Mouse (Mus musculus) kidney, embryonic 15.5 days (tissue): ENCODE measurements around the gene Mal. TPM values are rescaled to one million over a fixed set of nuclear protein-coding genes. Genes with fewer than 3 reads are reported as not detected.
"Not testable (repeated sequence)": the region's sequence is repeated elsewhere in the genome, so short reads cannot be mapped to it uniquely, and the experiment has no call there.

ENCODE experiments used
- ATAC-seq: fragments of 200-750 bp; cut with Nextera tagmentation; replicated peaks from 2 replicates; pipeline ENCODE4 v1.8.0; 2017; ENCODE audit warnings: moderate TSS enrichment; ENCODE audit not compliant: low FRiP score
- H3K27ac ChIP-seq: fragments of 300-500 bp; sonication (generic); 2 replicates; pipeline ENCODE4 v1.5.1; 2015; ENCODE audit warnings: mild to moderate bottlenecking, inconsistent platforms
- H3K27me3 ChIP-seq: fragments of 300-500 bp; sonication (generic); 2 replicates; pipeline ENCODE4 v1.6.1; 2015; ENCODE audit warnings: inconsistent platforms
- H3K36me3 ChIP-seq: fragments of 300-500 bp; sonication (generic); 2 replicates; pipeline ENCODE4 v1.6.1; 2015; ENCODE audit warnings: inconsistent platforms
- H3K4me1 ChIP-seq: fragments of 300-500 bp; sonication (generic); 2 replicates; pipeline ENCODE4 v1.6.1; 2015; ENCODE audit warnings: inconsistent platforms
- H3K4me2 ChIP-seq: fragments of 300-500 bp; sonication (generic); 2 replicates; pipeline ENCODE4 v1.6.1; 2015; ENCODE audit warnings: moderate library complexity, mild to moderate bottlenecking, inconsistent platforms
- H3K4me3 ChIP-seq: fragments of 300-500 bp; sonication (generic); replicated peaks from 2 replicates; pipeline ENCODE4 v1.5.1; 2015; ENCODE audit warnings: mild to moderate bottlenecking, inconsistent platforms
- H3K9ac ChIP-seq: fragments of 300-500 bp; sonication (generic); 2 replicates; pipeline ENCODE4 v1.6.1; 2015; ENCODE audit warnings: mild to moderate bottlenecking, inconsistent platforms
- H3K9me3 ChIP-seq: fragments of 300-500 bp; sonication (generic); replicated peaks from 2 replicates; pipeline ENCODE4 v1.6.1; 2016; ENCODE audit warnings: inconsistent platforms
- WGBS: fragments of 180-500 bp; shearing (Covaris S2); methylation state at CpG from one replicate; pipeline ENCODE4 v1.1.7; 2015; ENCODE audit warnings: mixed read lengths; 5-methylcytosine and 5-hydroxymethylcytosine counted together
- polyA plus RNA-seq: library from polyadenylated mRNA; unstranded; fragments of >200 nt; fragmentation: Nextera tagmentation; extraction: Ambion mirVana; gene quantifications from 2 replicates; pipeline ENCODE4 v1.2.1, GENCODE M21; 2015

Gene Mal
- polyA plus RNA-seq, 1 experiment from 2014 or later: 38.4 TPM

DNA sequence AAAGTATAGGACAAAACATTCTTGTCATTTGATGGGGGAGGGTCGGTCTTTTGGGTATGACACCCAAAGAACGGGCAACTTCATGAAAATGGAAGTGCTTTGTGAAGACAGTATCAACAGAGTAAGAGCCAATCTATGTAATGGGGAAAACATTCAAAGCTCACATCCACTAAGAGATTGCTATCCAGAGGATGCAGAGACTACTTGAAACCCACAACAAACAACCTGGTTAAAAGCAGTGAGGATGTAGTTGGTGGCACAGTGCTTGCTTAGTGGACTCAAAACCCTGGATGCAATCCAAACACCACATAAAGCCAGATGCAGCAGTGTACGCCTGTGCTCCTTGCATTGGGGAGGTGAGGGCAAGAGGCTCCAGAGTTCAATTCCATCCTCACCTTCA lies 37.2 kb downstream of the Mal start:
- no peak overlapping the region for H3K9ac ChIP-seq
- H3K9me3 ChIP-seq: no peaks in the 10 kb centered on the region
- ATAC-seq: no peak
- no peak overlapping the region for H3K4me3 ChIP-seq
- no peaks in the 10 kb centered on the region for H3K27me3 ChIP-seq
- no peaks in the 10 kb centered on the region for H3K36me3 ChIP-seq
- no peak overlapping the region for H3K4me2 ChIP-seq
- 88% methylated on average over 3 of the region's 3 CpGs for WGBS
- H3K4me1 ChIP-seq: 0 out of 2 replicates have a peak, but pooled peaks cover 4% of the 10 kb centered on the region
- H3K27ac ChIP-seq: no peak overlapping the region

DNA sequence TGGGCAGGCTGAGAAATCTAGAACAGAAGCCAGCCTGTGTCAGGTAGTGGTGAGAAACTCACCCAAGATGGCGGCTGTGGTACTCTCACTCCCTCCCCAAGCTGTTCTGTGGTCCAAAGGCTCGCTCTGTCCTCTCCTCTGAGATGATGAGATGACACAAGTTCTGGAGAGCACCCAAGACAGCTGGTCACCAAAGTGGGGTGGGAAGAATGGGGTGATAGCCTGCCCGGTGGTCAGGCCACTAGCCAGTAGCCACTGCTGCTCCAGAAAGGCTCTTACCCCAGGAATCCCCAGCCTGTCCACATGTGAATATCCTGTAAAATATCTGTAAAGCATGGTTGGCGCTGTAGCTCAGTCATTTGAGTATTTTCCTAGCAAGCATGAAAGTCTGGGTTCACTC lies 44.2 kb downstream of the Mal start:
- ATAC-seq: no peak
- peaks cover 17% of the 10 kb centered on the region for H3K4me1 ChIP-seq
- H3K9ac ChIP-seq: no peak overlapping the region
- H3K4me3 ChIP-seq: no peak overlapping the region
- no peak overlapping the region for H3K27ac ChIP-seq
- 91% methylated on average over 4 of the region's 4 CpGs for WGBS
- no peak overlapping the region for H3K4me2 ChIP-seq
- H3K27me3 ChIP-seq: no peaks in the 10 kb centered on the region
- H3K9me3 ChIP-seq: no peaks in the 10 kb centered on the region
- no peaks in the 10 kb centered on the region for H3K36me3 ChIP-seq

DNA sequence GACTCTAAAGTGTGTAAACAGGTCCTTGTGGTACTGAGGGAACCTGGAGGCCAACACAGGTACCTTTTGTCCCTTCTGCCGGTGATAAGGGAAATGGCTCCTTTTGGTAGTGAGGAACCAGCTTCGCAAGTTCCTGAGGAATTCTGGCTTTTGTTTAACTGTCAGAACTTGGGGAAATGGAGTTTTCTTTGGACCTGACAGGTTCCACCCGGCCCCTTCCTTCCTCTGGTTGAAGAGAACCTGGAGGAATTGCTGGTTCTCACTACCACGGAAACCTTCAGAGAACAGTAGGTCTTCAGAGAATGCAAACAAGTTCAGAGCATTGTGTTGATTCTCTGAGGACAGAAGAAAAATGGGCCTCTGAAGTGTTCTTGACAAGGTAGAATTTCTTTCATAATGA lies 45.1 kb downstream of the Mal start:
- H3K36me3 ChIP-seq: peaks cover 4% of the 10 kb centered on the region; the same call in 1 of the 2 replicates
- no peak for ATAC-seq
- H3K27ac ChIP-seq: no peak overlapping the region

DNA sequence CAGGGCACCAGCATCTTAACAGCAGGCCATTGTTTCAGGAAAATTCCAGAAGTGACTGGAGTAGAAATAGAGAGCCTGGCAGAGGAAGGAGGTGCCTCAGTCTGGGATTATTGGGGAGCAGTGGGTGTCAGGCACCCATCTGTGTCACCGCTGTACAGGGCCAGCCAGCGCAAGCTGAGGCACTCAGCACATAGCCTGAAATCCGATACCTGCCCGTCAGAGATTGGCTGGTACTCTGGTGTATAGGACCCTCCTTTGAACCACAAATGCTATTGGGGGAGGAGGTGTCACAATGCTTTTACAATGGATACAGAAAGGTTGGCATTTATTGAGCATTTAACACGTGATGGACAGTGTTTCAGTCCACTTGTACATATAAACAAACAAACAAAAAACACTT lies 47.5 kb downstream of the Mal start:
- WGBS: 6% methylated on average over 5 of the region's 5 CpGs
- H3K27ac ChIP-seq: peak overlapping the region; percentile 57; the same call in 1 of the 2 replicates
- H3K9ac ChIP-seq: no peak overlapping the region

More for the DNA sequence above, 45.1 kb downstream of the Mal start:
- Histone ChIP-seq H3K27me3 (no peaks in the 10 kb centered on the region), H3K9me3 (no peaks in the 10 kb centered on the region), H3K4me1 (peaks cover 17% of the 10 kb centered on the region), H3K4me3 (no peak overlapping the region), H3K9ac (no peak overlapping the region), H3K4me2 (no peak overlapping the region)
- WGBS: 74% methylated on average over 4 of the region's 4 CpGs

DNA sequence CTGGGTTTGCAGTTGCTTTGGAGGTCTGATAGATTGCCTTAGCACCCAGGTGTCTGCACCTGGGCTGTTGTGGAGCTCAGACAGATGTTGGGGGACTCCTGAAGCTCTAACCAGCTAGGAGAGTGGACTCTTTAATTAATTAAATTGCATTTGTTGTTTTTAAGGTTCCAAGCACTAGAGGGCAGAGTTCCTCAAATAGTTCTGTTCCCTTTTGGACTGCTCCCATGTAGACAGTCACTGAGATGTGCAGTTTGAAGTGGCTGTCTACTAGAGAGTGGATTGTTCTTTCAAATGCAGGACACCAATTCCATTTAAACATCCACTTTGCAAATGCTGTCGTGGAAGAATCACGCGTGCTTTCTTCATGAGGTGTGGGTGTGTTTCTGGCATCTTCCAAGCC lies 48.3 kb downstream of the Mal start:
- Histone ChIP-seq H3K9me3 (no peaks in the 10 kb centered on the region), H3K4me2 (no peak overlapping the region), H3K9ac (no peak overlapping the region), H3K36me3 (peaks cover 33% of the 10 kb centered on the region), H3K27ac (peak overlapping the region; percentile 57), H3K4me1 (peaks cover 17% of the 10 kb centered on the region), H3K27me3 (no peaks in the 10 kb centered on the region), H3K4me3 (no peak overlapping the region)
- WGBS: 51% methylated on average over 3 of the region's 3 CpGs
- no peak for ATAC-seq

More for the DNA sequence above, 47.5 kb downstream of the Mal start:
- no peak overlapping the region for H3K4me2 ChIP-seq
- H3K36me3 ChIP-seq: peaks cover 28% of the 10 kb centered on the region
- H3K4me3 ChIP-seq: no peak overlapping the region
- peak; percentile 83 for ATAC-seq
- H3K9me3 ChIP-seq: no peaks in the 10 kb centered on the region
- H3K27me3 ChIP-seq: no peaks in the 10 kb centered on the region
- peaks cover 17% of the 10 kb centered on the region for H3K4me1 ChIP-seq

DNA sequence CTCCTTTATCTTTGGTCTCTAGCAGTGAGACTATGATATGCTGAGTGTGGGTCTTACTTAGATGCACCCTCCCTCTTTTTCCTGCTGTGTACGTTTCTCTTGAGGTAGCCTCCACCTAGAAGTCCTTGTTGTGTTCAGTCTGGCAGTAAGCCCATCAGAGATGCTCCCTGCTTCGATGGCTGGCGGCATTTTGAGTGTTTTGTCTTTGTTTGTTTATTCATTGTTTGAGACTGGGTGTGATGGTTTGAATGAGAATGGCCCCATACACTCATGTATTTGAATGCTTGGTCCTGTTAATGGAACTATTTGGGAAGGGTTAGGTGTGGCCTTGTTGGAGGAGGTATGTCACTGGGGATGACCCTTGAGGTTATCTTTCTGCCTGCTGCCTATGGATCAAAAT lies 51.3 kb downstream of the Mal start:
- Histone ChIP-seq H3K36me3 (peaks cover 63% of the 10 kb centered on the region), H3K4me2 (no peak overlapping the region), H3K9ac (no peak overlapping the region), H3K27me3 (no peaks in the 10 kb centered on the region), H3K4me3 (no peak overlapping the region), H3K27ac (no peak overlapping the region), H3K9me3 (no peaks in the 10 kb centered on the region), H3K4me1 (peaks cover 17% of the 10 kb centered on the region)
- ATAC-seq: no peak
- 92% methylated on average over 3 of the region's 3 CpGs for WGBS

DNA sequence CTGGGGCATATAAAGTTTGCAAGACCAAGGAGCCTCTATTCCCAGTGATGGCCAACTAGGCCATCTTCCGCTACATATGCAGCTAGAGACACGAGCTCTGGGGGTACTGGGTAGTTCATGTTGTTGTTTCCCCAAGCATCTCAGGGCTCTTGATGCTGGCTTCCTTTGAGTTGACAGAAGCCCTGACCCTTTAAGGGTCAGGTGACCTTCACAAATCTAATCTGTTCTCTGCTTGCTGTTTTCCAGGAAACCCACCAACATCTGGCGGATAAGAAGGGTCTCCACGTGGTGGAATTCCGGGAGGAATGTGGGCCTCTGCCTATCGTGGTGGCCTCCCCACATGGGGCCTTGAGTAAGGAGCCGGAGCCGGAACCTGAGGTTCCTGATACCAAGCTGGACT lies 53.1 kb downstream of the Mal start:
- not testable (repeated sequence) for H3K4me3 ChIP-seq, H3K27ac ChIP-seq, H3K9me3 ChIP-seq, H3K9ac ChIP-seq, H3K4me2 ChIP-seq, ATAC-seq, H3K4me1 ChIP-seq, H3K27me3 ChIP-seq
- peaks cover 81% of the 10 kb centered on the region for H3K36me3 ChIP-seq
- WGBS: 89% methylated on average over 6 of the region's 8 CpGs

DNA sequence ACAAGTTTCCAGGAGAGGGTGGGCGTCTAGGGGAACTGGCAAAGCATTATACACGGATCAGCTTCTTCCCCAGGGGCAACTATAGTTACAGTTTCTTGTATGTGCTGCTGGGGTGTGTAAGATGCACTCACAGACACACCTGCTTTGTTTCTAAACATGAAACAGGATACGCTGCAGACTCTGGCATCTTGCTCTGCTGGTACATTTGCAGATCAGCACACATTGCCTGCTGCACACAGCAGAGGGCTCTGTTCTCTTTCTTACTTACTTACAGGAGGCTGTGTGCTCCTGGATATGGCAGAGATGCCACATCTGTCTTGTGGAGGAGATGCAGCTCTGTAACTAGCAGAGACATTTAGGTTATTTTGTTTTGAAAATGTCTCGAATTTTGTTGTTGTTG lies 65.7 kb downstream of the Mal start:
- Histone ChIP-seq H3K4me2 (no peak overlapping the region), H3K9me3 (no peaks in the 10 kb centered on the region), H3K4me3 (no peak overlapping the region), H3K27me3 (no peaks in the 10 kb centered on the region), H3K36me3 (peaks cover 49% of the 10 kb centered on the region), H3K4me1 (peaks cover 27% of the 10 kb centered on the region), H3K9ac (no peak overlapping the region), H3K27ac (no peak overlapping the region)
- no peak for ATAC-seq
- 74% methylated on average over 4 of the region's 4 CpGs for WGBS

DNA sequence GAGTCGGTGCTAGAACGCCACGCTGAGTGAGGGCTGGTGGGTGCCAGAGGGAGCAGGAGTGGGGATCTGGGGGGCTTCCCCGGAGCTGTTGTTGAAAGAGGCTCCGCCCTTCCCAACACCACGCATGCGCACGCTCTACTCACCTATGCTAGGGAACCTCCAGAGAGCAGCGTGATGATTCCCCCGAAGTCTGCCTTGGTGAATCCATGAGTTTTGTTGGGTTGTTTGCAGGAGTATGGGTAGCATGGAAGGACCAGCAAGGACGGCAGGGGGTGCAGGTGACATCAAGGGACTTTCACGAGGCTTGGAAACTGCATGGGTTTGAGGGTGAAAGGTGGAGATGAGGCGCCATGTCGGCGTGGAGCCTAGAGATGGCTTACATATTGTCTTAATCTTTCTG lies 66.3 kb downstream of the Mal start:
- H3K4me3 ChIP-seq: no peak overlapping the region
- no peaks in the 10 kb centered on the region for H3K9me3 ChIP-seq
- H3K4me1 ChIP-seq: peaks cover 27% of the 10 kb centered on the region
- H3K27me3 ChIP-seq: no peaks in the 10 kb centered on the region
- H3K4me2 ChIP-seq: 0 out of 2 replicates have a peak overlapping the region, but pooled peaks have one; percentile 14
- H3K9ac ChIP-seq: no peak overlapping the region
- ATAC-seq: no peak
- peaks cover 42% of the 10 kb centered on the region for H3K36me3 ChIP-seq
- 82% methylated on average over 15 of the region's 15 CpGs for WGBS
- H3K27ac ChIP-seq: 0 out of 2 replicates have a peak overlapping the region, but pooled peaks have one; percentile 18

DNA sequence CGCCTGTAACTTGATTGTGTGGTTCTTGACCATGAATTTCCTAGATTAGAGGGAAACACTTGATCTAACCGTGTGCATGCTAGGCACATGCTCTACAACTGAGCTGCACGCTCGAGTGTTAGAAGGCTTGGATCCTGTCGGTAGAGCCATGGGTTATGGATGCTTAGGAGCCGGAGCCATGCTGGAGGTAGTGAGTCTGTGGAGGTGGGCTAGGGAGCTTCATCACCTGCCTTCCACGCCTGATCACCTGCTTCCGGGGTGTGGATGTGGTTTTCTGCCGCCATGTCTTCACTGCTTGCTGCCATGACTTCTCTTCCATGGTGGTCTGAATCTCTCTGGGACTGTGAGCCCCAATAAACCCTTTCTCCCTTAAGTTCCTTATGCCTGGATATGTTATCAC lies 67.6 kb downstream of the Mal start:
- ATAC-seq: no peak
- 89% methylated on average over 9 of the region's 9 CpGs for whole genome bisulfite sequencing
- no peak overlapping the region for H3K4me2 ChIP-seq
- H3K27ac ChIP-seq: no peak overlapping the region
- H3K9ac ChIP-seq: no peak overlapping the region
- H3K9me3 ChIP-seq: no peaks in the 10 kb centered on the region
- H3K4me1 ChIP-seq: peaks cover 35% of the 10 kb centered on the region
- H3K27me3 ChIP-seq: no peaks in the 10 kb centered on the region
- H3K4me3 ChIP-seq: no peak overlapping the region
- peaks cover 29% of the 10 kb centered on the region for H3K36me3 ChIP-seq

DNA sequence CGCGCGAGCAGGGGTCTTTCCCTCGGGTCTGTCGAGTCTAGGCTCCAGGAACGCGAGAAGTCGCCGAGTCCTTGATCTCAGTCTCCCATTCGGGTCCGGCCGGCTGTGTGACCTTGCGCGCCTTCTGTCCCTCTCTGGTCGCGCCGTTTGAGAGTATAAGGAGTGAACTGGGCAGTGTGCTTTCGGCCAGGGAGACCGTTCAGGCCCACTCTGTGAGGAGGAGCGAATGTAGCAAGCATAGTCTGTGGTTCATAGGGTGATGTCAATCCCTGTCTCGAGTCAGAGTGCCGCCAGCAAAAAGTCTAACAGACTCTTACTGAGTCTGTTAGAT lies 69.0 kb downstream of the Mal start:
- peak overlapping the region; percentile 75 for H3K4me2 ChIP-seq
- H3K27me3 ChIP-seq: no peaks in the 10 kb centered on the region
- H3K4me3 ChIP-seq: peak overlapping the region; percentile 89
- H3K9ac ChIP-seq: peak overlapping the region; percentile 64
- WGBS: under 1% methylated on average over 22 of the region's 22 CpGs
- peaks cover 16% of the 10 kb centered on the region for H3K36me3 ChIP-seq
- no peaks in the 10 kb centered on the region for H3K9me3 ChIP-seq
- H3K27ac ChIP-seq: peak overlapping the region; percentile 91
- H3K4me1 ChIP-seq: peaks cover 40% of the 10 kb centered on the region
- peak; percentile 50; the same call in 1 of the 2 replicates for ATAC-seq

DNA sequence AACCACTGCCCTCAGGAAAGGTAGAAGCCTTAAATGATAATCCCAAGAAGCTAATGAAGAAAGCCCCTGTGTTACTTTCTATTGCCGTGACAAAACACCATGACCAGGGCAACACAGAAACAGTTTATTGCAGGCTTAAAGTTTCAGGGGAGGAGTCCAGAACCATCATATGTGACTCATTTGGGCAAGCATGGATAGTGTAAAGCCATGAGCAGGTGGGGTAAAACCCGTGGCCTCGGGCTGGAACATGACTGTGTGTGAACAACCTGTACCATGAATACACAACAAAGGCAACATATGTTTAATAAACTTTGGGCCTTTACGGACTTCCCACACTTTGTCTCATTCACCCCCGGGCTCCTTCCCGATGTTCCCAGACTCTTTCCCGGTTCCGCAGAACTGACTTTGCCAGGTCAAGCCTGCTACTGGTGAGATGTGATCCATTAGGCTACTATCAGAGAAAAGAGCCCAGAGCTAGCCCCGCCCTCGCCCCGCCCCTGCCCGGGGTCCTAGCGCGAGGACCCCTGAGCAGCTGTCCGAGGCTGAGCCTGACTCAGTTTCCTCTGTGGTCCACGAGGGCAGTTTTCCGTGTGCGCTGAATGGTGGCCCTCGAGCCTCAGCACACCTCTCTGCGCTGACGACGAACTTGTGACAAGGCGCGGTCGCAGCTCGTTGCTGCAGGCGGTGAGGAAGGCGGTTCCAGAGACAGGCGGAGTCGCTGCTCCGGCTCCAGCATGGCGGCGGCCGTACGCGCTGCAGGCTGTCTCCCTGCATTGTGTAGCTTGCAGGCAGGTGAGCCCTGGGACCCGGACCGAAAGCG lies 69.6 kb downstream of the Mal start, which contains the start of the genes Zfp661 and Mrps5:
Zfp661 (minus strand) TSS at position 401 of the 820 bp plus-strand sequence.
Mrps5 (plus strand) TSS at position 529 of the 820 bp plus-strand sequence.
- peak within 1 kb of the TSS; percentile 89 for H3K4me3 ChIP-seq
- no peaks in the 10 kb centered on the region for H3K27me3 ChIP-seq
- peaks cover 40% of the 10 kb centered on the region for H3K4me1 ChIP-seq
- H3K36me3 ChIP-seq: peaks cover 10% of the 10 kb centered on the region
- H3K9me3 ChIP-seq: no peaks in the 10 kb centered on the region
- H3K4me2 ChIP-seq: peak within 1 kb of the TSS; percentile 75
- peak; percentile 85 for ATAC-seq
- peak within 1 kb of the TSS; percentile 91 for H3K27ac ChIP-seq
- H3K9ac ChIP-seq: peak within 1 kb of the TSS; percentile 64
- WGBS: 4% methylated on average over 39 of the region's 39 CpGs
